Mouse (Mus musculus) layer of hippocampus, adult 8-10 months (tissue): ENCODE results near the gene Aldh3b2. TPM values are rescaled to one million over a fixed set of nuclear protein-coding genes. Genes with fewer than 3 reads are reported as not detected.
"Not testable (repeated sequence)": the region's sequence is repeated elsewhere in the genome, so short reads cannot be mapped to it uniquely, and the experiment has no call there.

Source experiments
- DNase-seq, 2 experiments: peaks; one replicate each; pipeline ENCODE4 v3.0.0; 2022; ENCODE audit warnings: low spot score in 2 of 2
- total RNA-seq, 4 experiments: library from RNA; stranded (reverse); gene quantifications; 2 replicates each; pipeline ENCODE4 v1.2.4; 2022

Aldh3b2 gene
- total RNA-seq, 4 experiments from 2014 or later: 0.47 to 1.3 (median 0.90) TPM

DNA sequence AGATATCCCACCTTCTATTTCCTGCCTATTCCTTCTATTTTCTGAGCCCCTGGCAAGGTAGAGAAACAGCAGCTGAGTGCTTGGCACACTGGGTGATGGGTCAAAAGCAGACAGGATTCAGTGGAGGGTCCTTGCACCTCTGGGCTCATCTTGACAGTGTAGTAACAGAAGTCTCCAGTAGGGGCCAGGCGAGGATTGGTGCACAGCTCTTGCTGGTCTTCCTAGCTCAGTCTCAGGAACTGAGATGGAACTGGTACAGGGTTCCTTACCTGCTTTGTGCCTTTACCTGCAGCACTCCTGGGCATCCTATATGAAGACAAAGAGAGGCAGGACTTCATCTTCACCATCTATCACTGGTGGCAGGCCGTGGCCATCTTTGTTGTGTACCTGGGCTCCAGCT is 25.4 kb upstream of the Aldh3b2 start:
- DNase-seq: peak in 1 of 2 experiments; percentile 66

DNA sequence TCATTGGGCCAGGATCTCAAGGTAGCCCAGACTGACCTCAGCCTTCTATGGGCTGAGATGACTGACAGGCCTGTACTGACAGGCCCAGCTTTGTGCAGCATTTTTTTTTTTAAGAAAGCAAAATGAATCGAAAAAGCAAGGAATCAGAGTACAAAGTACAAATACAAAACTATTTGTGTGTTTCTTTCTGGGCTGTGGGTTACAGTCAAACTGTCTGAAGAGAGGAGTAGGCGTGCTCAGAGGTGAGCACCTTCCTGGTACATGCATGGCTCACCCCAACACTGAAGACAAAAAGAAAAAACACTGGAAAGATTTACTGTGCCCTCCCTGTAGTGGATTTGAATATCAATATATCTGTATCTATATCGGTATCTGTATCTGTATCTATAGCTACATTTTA is 24.3 kb upstream of the Aldh3b2 start:
- no peak for DNase-seq

DNA sequence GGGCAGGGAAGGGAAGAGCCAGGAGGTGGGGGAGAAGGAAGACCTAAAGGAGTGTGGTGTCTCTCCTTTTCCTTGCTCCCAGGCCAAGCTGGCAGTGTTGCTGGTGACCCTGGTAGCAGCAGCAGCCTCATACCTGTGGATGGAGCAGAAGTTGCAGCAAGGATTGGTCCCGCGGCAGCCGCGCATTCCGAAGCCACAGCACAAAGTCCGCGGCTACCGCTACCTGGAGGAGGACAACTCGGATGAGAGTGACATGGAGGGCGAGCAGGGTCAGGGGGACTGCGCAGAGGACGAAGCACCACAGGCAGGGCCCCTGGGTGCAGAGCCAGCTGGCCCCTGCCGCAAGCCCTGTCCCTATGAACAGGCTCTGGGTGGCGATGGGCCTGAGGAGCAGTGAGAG is 23.6 kb upstream of the Aldh3b2 start:
- DNase-seq: no peak

DNA sequence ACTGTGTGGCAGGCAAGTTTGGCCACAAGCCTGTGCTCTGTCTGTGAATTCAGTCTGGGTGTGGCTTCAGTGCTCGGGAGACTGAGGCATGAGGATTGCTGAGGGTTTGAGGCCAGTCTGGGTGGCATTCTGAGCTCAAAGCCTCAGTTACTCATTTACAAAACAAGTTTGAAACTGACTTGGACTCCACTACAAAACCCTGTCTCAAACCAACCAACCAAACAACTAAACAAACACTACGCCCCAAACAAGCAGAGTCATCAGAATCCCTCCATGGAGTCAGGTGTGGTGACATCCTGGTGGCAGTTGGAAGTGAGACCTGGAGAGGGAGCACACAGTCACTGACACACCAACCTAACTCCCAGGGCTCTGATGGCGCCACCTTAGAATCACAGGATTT is 21.8 kb upstream of the Aldh3b2 start:
- DNase-seq: no peak

DNA sequence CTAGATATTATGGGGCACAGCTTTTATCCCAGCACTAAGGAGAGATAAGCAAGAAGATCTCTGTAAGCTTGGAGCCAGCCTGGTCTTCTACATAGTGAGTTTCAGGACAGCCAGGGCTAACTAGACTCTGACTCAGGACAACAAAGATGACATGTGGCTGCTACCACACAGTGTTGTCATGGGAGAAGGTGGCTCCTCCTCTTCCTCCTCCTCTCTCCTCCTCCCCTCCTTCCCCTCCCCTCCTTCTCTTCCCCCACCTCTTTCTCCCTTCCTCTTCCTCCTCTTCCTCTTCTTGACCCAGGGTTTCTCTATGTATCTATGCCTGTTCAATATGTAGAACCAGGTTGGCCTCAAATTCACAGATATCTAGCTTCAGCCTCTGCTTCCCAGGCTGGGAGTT is 20.7 kb upstream of the Aldh3b2 start:
- DNase-seq: no peak

DNA sequence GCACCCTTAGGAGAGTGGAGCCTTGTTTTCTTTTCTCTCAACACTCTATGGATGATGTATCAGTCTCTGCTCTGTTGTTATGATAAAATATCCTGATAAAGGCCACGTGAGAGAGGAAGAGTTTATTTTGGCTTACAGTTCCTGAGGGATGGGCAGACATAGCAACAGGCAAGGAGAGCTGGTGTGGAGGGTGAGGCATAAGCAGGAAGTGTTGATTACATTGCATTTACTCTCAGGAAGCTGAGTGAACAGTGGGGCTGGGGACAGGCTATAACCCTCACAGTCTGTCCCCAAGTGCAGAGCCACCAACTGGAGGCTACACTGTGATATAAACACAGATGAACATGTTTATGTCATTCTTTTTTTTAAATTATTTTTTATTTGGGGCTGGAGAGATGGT is 20.0 kb upstream of the Aldh3b2 start:
- DNase-seq: no peak

DNA sequence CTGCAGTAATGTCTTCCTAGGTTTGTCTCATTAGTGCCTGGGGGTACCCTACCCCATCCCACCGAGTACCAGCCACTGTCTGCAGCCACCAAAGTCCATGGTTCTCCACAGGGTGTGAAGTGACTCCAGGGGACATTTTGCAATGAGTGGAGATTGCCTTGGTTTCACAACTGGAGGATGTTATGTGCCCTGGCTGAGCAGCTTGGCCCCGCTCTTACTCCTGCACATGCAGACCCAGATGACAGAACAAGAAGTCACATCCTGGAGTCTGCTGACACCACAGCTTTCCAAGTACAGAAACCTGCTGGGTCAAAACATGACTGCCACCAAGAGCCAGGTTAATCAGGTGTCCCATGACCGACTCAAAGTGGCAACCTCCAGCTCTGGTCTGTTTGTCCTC is 17.1 kb upstream of the Aldh3b2 start:
- DNase-seq: no peak

DNA sequence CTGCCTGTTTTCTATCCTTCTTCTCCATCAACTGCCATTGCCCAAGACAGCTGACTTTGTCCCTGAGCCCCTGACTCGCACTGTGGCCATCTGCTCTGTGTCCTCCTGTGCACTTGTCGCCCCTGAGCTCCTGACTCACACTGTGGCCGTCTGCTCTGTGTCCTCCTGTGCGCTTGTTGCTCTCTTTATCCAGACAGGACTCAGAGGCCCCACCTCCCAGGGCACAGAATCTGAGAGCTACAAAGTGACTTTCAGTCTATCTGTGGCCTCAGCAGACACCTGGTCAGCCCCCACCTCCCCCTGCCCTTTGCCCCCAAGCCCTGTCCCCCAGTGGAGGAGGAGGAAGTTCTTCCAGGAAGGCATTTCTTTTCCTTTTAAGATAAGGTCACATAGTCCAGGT is 16.3 kb upstream of the Aldh3b2 start:
- DNase-seq: no peak

DNA sequence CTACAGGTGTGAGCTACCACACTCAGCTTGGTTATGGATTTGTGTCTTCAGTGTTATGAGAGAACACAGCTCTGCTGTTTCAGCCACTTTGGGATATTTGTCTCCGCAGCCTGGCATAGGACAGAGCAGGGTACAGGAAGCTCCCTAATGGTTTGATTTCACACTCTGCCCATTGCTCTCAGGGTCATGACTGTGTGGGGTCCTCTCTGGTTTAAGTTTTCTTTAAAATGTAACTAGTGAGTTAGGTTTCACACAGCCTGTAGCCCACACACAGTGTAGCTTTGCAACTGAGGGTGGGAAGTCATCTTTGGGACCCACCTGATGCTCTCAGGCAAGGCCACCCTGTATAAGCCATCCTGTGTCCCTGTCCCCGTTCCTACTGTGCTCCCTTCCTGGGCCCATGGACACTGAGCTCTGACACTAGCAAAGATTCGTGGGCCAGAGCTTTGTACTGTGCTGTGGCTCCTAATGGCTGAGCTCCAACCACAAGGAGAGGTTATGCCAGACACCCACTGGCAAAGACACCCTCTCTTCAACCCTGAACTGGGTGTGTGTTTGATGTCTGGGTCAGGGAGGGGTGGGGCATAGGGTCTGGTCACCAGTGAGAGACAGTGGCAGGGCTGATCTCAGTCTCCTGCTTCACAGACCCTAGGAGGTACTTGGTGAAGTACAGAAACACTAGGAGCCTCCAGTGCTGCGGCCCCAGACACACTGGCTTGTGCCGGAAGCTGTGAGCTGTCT is 14.7 kb upstream of the Aldh3b2 start:
- DNase-seq: not testable (repeated sequence)

DNA sequence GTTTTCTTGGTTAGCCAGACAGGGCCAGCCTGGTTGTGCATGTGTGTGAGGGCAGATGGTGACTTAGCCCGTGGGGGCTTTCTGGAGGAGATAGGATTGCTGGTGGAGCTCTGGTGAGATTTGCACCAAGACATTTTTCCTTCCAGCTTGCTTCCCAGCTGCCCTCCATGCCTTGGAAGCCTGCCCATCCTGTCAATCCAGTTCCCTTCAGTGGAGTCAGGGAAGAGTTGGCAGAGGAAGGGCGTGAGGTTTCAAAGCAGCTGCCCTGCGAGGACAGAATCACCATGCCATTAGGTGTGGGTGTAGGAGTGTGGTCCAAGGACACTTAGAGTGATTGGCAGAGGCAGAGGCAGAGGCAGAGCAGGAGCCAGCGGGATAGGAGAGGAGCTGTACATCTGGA is 13.7 kb upstream of the Aldh3b2 start, which contains the start of gene Aldh3b3:
Aldh3b3 (plus strand) TSS at position 176 of the 400 bp plus-strand sequence.
- no peak for DNase-seq

DNA sequence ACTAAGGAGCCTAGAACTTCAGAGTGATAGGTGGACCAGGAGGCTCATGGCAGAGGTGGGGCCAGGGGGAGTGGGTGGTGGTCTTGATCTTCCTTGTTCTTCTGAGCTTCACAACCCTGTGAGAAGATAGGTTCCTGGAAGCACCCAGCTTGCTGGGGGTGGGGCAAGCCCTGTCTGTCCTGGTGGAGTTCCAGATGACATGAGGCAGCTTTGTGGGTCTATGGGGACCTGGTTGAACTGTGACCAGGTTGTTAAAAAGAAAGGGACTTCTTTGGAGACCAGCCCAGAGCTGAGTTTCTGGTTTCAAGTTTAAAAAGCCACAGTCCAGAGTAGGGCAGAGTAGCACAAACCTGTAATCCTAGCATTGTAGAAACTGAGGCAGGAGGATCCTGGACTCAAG is 13.1 kb upstream of the Aldh3b2 start:
- DNase-seq: no peak

DNA sequence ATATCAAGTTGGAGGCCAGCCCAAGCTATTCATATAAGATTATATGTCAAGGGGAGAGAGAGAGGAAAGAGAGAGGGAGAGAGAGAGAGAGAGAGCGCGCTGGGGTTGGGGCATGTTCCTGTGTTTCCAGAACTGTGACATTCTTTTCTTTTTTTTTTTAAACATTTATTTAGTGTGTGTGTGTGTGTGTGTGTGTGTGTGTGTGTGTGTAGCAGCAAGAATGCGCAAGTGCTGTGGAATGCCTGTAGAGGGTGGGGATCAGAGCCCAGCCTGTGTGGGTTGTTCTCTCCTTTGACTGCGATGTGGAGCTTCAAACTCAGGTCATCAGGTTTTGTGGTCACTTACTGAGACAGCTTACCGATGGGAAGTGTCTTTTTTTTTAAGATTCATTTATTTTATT is 11.9 kb upstream of the Aldh3b2 start:
- no peak for DNase-seq

DNA sequence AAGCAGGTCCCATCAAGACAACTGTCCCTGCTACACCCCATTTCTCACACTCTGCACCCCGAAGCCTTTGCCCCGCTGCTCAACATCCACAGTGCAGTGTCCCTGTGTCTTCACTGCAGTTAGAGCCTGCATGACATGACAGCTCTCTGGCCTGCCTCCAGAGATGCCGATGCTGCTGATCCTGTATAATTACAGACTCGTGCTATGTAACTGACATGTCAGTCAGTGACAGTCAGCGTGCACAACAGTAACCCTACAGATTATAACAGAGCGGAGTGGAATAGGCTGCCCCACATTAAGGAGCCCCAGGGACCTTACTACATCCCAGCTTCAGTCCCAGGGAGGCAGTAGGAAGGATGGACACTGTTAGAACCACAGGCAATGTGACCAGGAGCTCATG is 10.3 kb upstream of the Aldh3b2 start:
- DNase-seq: not testable (repeated sequence)

DNA sequence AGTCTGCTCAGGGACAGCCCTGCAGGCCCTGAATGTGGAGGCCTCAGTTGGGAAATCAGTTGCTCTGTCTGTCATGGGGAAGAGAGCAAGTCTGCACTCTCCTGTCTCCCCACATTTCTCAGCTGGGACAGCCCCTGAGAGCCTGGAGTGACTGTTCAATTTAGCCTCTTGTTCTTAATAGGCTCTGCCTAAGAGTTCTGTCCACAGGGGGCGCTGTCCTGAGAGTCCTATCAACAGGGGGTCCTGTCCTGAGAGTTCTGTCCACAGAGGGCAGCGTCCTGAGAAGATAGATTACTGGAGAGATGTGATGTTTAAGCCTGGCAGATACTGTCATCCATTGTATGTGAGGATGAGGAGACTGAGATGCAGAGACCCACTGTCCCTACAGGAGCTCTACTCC is 9.7 kb upstream of the Aldh3b2 start:
- no peak for DNase-seq

DNA sequence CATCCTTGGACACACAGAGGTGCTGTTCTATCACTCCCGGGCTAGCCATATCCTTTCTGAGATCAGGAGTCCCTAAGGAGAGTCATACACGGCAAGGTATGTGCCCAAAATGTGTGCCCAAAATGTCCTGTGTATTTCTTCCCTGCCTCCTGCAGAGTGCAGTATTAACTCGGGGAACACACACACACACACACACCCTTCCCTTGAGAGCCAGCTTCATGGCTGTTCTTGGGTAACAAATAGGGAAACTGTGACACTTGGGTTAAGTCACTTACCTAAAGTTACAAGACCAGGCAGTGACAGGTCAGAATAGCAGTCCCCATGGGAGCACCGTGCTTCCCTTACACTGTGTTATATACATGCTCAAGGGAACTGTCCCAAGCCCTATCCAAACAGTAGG is 8.1 kb upstream of the Aldh3b2 start:
- no peak for DNase-seq

DNA sequence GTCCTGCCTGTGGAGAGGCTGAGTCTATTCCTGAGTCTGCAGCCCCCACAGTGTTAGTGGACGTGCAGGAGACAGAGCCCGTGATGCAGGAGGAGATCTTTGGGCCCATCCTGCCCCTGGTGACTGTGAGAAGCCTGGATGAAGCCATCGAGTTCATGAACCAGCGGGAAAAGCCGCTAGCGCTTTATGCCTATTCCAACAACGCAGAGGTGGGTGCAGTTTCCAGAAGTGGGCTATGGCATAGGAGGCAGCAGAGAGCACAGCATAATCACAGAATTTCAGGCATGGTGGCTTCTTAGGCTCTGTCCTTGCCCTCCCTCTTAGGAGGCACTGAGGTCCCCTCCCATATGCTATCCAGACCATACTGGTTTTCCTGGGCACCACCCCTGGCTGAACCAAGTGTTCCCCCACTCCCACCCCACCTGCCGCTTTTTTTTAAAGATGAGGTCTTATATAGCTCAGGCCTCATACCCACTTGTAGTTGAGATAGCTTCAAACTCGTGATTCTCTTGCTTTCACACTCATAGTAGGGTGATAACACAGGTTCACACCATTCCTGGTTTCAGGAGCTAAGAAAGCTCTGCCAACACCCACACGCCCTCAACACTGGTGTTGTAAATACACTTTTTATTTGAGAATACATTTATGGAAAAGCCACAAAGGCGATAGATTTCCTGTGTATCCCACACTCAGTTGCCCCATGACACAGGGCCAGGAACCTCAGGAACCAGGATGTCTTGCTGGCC is 5.6 kb upstream of the Aldh3b2 start:
- no peak for DNase-seq

DNA sequence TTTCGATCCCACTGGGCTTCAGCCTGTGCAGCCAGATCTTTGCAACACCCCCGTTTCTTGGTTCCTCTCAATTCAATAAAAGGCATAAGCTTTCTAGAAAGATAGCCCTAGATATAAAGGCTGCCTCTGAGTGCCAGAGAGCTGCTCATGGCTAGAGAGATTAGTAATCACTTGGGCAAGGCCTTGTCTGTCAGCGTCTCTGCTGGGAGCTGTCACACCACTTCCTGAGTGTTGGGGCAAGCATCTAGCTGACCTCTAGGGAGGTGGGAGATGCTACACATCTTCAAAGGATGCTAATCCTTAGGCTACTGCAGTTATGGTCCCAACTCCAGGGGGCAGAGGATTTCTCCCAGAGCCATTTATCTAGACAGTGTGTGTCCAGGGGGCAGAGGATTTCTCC is 4.9 kb upstream of the Aldh3b2 start:
- no peak for DNase-seq

DNA sequence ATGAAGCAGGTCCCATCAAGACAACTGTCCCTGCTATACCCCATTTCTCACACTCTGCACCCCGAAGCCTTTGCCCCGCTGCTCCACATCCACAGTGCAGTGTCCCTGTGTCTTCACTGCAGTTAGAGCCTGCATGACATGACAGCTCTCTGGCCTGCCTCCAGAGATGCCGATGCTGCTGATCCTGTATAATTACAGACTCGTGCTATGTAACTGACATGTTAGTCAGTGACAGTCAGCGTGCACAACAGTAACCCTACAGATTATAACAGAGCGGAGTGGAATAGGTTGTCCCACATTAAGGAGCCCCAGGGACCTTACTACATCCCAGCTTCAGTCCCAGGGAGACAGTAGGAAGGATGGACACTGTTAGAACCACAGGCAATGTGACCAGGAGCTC is 2.5 kb downstream of the Aldh3b2 start:
- not testable (repeated sequence) for DNase-seq

DNA sequence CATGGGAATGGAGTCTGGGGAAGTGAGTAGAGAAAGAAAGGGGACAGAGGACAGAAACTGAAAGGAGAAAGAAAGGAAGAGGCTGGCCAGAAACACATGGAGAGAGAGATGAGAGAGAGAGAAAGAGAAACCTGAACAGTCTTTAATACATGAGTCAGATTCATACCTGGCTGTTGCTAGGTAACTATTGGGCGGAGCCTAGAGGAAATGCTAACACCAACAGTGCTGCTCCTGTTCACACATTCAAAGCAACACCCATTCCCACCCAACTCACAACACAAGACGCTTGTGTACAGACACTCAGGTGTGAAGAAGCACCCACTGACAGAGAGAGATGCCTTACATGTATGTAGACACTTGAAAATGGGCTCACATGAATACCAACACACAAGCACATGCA is 3.7 kb downstream of the Aldh3b2 start:
- no peak for DNase-seq

DNA sequence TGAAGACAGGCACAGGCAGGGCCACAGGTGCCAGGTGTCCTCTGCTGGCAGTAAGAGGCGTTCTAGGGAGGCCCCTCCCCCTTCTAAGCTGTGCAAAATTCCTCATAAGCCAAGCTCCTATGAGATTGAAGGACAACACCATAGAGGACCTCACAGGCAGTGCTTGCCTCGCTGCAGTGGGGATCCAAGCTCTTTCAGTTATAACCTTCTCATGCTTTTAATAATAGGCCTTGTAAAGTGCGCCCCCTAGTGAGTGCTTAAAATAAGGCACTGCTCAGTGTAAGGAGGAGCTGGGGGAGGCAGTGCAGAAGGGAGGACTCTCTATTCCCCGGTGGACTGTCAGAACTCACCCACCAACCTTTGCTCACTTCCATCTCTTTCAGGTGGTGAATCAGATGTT is 8.2 kb downstream of the Aldh3b2 start:
- DNase-seq: peak; percentile 66 to 79

DNA sequence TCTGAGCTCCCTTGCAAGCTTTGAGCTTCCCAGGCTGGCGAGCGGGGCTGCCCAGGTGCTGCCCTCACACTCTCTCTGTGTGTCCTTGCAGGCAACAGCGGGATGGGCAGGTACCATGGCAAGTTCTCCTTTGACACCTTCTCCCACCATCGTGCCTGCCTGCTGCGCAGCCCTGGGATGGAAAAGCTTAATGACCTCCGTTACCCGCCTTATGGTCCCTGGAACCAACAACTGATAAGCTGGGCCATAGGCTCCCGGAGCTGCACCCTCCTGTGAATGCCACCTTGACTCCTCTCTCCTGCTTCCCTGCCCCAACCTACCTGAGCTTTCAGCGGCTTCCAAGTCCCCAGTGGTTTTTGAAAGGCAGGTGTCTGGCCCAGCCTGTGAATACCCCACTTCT is 8.8 kb downstream of the Aldh3b2 start:
- DNase-seq: no peak

DNA sequence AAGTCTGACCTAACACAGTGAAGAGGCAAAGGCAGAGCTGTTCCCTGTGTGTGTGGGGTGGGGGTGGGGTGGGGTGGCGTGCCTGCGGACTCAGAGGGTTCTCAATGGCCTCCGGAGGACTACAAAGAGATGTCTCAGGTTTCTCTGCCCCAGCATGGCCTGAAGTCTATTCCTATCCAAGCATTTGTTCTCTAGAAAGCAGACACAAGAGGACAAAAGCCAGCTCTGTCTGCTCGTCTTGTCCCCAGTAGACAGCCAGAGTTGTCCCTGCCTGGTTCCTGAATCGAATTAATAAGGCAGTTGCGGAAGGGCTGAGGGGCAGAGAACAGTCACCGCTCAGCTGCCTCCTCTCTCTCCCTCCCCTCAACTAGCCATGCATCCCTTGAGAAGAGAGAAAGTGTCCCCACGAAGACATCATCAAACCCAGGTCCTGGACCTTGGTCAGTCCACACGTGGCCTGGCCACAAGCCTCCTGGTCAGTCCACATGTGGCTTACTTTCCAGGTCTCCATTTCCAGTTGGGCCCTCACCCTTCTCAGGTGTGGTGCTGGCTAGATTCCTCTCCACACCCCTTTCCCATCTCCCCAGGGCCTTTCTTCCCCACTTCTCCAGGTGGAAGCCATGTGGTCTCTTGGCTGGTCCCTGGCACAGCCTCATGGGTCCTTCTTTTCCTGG is 11.5 kb downstream of the Aldh3b2 start:
- DNase-seq: no peak
